Mouse (Mus musculus) frontal cortex, adult 2 months (tissue): ENCODE results near the gene Srpk2. TPM values are rescaled to one million over a fixed set of nuclear protein-coding genes. Genes with fewer than 3 reads are reported as not detected.
"Not testable (repeated sequence)": the region's sequence is repeated elsewhere in the genome, so short reads cannot be mapped to it uniquely, and the experiment has no call there.

Source experiments
- DNase-seq, 2 experiments: peaks; one replicate each; pipeline ENCODE4 v3.0.0; 2022; ENCODE audit warnings: low spot score in 1 of 2; ENCODE audit errors: extremely low spot score in 1 of 2
- polyA plus RNA-seq: library from polyadenylated mRNA; depleted of rRNA; stranded (reverse); fragments of >200 nt; gene quantifications from 2 replicates; pipeline ENCODE4 v1.2.3, GENCODE M21; 2012

The Srpk2 gene
- polyA plus RNA-seq, 1 experiment: 90.8 TPM

DNA sequence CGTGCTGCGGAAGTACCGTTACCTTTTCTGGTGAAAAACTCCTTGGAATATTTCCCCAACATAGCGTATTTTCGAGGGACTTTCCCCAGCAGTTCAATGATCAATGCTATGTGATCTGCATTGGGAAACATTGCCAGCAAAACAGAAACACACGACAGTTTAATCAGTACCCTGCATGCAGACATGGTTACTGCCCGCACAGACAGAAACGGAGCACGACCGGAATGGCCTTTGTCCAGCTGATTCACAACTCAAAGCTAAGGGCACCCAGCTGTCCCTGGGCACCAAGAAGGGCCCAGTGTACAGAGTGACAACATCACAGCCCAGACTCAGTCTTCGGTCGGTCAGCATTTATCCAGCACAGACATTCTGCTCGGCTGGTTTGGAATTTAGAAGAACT is 170.9 kb downstream of the Srpk2 start:
- DNase-seq: no peak

DNA sequence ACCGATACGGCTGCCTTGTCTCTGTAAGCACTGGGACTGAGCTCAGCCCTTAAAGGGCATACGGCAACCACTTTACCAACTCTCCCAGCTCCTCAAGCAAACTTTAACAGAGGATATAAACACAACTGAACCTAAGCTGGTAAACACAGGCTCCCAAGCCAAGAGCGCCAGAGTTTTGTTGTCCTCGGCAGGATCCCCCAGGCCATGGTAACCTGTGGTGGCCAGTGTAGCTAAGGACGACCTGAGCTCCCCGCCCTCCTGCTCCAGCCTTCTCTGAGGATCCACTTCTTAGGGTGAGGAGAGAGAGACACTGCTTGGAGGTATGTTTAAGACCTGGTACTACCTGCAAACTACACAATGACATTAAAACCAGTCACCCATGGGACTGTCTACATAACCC is 171.9 kb downstream of the Srpk2 start:
- no peak for DNase-seq

DNA sequence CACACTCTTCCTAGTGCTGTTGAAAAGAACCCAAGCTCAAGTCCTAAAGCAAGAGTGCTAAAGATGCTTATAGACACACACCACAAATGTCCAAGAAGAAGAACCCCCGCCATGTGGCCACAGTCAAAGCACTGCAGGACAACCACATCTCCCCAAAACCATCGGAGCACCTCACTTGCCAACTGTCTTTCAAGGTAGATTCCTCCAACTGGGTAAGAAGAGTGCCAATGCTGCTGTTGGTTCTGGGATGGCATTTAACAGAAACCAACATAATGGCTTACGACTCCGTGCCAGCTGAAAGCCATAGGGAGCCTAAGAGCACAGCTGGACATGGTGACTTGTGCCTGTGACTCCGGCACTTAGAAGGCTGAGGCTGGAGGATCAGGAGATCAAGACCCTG is 173.0 kb downstream of the Srpk2 start:
- DNase-seq: no peak

DNA sequence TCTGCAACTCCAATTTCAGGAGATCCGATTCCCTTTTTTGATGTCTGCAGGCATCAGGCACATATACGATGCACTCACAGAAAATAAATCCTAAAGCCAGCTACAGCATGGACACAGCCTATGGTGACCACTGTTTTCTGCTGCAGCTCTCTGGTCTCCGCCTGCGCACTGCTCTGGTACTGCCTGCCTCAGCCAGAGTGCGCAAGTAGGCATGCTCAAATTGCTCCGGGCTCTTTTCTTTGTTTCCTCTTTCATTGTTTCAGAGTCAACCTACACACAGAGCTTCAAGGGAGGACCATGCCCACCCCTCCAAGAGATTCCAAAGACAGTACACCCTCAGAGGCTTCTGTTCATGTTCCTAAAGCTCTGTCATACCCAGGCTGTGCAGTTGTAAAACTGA is 175.8 kb downstream of the Srpk2 start:
- no peak for DNase-seq

DNA sequence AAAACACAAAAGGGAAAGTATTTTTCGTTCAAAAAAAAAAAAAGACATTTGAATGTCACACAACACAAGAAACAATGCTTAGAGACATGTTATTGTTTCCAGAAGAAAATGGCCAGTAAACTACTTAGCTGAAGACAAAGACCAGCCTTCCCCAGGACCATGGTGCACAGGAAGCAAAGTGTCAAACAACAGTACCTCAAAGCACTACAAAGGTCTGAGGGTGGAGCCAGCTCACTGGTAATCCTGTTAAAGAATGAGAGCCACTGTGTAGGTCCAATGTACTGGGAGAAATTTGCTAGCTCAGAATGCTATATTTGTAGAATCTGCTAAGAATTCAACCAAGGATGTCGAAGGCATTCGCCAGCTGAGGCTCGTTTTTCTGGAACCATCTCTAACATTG is 177.2 kb downstream of the Srpk2 start:
- DNase-seq: no peak

DNA sequence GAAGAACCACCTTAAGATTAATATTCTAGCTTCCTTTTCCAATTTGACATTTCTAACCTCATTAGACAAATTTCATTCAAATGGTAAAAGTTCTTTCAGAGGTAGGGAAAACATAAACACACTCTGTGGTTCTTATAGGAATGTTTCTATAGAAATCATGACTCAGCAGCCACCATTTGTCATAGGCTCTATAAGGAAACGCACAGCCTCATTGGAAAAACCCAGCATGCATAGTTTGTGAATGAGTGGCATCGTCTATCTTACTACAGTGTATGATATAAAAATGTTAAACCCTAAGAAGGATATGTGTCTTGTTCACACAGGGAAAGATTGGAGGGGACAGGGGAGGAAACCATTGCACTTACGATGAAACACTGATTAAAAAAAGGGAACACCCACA is 178.8 kb downstream of the Srpk2 start:
- DNase-seq: no peak

DNA sequence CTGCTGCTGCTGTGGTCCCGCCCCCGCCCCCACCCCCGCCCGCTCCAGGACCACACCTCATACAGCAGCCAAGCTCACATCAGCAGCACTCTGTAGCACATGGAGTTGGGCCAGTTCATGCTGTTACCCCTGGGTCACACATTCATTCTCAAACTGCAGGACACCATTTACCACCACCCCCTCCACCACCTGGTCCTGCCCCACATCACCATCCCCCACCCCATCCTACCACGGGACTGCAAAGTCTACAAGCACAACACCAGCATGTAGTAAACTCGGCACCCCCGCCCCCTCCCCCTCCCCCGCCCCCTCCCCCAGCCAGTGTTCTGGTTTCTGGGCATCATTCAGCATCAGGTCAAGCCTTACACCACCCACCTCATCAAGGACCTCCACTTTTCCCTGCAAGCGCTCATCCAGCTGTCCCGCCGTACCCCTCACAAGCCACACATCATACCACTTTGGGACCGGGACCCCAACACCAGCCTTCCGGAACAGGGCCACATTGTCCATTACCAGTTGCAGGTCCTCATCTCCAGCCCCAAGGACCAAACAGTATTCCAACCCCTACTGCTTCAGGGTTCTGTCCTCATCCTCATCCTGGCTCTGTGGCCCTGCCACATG is 182.0 kb downstream of the Srpk2 start:
- no peak for DNase-seq

DNA sequence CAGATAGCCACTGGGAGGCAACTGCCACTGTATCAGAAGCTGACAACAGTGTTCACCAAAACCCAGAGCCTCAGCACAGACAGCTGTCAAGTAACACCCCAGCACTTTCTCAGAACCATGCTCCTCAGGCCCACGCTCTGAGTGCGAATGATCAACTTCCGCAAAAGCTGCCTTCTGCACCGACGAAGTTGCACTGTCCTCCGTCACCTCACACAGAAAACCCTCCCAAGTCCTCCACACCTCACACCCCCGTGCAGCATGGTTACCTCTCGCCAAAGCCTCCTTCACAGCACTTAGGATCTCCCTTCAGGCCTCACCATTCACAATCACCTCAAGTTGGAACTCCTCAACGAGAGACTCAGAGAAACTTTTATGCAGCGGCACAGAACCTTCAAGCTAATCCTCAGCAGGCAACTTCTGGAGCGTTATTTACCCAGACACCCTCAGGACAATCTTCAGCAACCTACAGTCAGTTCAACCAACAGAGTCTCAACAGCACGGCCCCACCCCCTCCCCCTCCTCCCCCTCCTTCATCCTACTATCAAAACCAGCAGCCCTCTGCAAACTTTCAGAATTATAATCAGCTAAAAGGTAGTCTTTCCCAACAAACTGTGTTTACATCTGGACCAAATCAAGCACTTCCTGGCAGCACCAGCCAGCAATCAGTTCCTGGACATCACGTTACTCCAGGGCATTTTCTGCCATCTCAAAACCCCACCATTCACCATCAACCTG is 182.7 kb downstream of the Srpk2 start:
- DNase-seq: peak; percentile 49 to 70

DNA sequence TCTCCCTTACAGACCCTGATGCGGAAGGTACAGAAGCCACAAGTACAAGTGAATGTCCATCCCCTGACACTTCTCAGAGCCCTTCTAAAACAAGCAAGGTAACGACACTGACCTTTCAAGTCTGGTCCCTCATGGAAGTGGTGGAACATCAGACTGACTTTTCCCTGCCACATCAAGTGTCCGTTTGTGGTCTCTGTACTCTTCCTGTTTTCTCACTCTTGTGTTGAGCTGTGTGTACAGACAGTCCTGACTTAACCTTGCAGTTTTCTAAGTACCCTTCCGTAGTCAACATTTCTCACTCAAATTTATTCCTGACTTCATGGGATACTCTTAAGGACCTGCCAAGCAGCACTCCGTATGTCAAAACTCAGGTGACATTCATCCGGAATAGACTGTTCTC is 183.7 kb downstream of the Srpk2 start:
- DNase-seq: no peak

DNA sequence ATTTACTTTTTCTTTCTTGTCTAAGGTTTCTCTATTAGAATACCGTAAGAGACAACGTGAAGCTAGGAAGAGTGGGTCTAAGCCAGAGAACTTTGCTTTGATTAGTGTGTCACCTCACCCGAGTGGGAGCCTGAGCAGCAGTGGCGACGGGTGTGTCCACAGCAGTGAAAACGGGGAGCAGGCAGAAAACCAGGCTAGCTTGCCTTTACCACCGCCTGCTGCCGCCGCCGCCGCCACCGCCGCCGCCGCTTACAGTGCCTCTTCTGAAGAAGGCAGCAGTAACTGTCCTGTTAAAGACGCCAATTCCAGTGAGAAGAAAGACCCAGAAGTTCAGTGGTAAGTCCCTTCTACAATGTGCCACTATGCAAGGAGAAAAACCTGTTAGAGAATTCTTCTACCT is 185.2 kb downstream of the Srpk2 start:
- no peak for DNase-seq

DNA sequence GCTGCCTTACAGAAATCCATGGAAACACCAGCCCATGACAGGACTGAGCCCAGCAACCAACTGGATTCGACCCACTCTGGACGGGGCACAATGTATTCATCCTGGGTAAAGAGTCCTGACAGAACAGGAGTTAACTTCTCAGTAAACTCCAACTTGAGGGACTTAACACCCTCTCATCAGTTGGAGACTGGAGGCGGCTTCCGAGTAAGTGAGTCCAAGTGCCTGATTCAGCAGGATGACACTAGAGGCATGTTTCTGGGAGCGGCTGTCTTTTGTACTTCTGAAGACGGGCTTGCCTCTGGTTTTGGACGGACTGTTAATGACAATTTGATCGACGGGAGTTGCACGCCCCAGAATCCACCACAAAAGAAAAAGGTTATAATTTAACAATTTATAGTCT is 186.5 kb downstream of the Srpk2 start:
- DNase-seq: peak in 1 of 2 experiments; percentile 40

DNA sequence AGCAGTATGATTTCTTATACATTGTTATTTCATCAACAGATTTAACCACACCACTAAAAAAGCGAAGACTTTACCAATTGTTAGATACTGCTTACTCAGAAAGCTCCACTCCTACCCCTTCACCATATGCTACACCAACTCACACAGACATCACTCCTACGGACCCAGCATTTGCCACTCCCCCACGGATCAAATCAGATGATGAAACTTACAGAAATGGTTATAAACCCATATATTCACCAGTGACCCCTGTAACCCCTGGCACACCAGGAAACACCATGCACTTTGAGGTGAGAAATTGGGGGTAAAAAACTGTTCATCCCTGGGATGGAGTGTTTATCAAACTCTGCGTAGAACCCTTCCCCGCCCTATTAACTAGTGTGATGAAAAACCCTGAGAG is 187.5 kb downstream of the Srpk2 start:
- no peak for DNase-seq

DNA sequence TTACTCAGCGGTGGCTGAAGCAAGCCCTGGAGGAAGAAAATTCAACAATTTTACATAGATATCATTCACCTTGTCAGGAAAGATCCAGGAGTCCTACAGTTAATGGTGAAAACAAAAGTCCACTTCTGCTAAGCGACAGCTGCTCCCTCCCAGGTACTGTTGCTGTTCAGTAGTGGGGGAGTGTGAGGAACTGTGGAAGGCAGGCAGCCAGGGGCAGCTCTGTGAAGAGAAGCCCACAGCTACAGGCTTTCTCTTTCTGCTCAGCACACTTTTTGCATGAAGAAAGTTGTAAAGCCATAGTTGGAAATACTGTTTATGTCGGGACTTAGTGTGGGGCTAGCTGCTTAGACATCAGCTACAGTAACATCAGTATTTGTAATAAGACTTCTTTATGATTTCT is 188.0 kb downstream of the Srpk2 start:
- DNase-seq: no peak

DNA sequence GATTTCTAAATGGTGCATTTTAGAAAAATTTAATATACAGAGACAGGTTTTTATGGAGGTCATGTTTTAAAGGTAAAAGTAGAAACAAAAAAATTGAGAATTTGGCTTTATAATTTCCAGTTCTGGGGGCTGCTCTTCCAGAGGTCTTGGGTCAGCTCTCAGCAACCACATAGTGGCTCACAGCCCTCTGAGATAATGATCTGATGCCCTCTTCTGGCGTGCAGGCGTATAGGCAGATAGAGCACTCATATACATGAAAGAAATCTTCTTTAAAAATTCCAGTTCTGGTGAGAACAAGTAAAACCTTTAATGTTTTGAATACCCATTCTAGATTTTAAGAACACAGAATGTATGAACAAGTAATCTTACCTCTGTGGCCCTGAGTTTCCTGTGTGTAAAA is 193.6 kb downstream of the Srpk2 start:
- no peak for DNase-seq

DNA sequence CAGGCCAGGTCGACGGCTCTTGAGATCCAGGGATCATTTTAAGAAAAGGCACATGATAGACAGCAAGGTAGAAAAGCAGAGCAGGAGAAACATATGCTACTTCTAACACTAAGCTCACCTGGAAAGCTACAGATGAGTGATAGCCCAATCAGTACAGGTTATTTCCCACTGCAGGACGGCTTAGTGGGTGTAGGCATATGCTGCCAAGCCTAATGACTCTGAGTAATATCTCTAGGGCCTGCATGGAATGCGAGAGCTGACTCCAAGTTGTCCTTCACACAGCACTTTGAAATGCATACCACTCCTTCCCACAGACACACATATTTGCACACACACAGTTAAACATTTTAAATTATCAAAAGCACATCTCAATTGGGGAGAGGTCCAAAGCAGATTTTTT is 195.2 kb downstream of the Srpk2 start:
- DNase-seq: no peak

DNA sequence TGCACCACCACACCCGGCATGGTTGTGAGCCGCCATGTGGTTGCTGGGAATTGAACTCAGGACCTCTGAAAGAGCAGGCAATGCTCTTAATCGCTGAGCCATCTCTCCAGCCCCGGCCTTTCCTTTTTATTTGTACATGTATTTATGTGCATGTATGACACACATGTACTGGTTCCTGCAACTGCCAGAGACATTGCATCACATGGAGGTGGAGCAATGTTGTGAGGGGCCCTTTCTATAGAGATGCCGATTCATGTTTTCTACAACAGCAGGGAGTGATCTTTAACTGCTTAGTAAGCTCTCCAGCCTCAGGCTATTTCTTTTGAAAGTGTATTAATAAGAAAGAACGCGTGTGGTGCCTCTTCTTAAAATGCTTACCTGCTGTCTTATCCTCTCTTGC is 200.6 kb downstream of the Srpk2 start:
- no peak for DNase-seq

DNA sequence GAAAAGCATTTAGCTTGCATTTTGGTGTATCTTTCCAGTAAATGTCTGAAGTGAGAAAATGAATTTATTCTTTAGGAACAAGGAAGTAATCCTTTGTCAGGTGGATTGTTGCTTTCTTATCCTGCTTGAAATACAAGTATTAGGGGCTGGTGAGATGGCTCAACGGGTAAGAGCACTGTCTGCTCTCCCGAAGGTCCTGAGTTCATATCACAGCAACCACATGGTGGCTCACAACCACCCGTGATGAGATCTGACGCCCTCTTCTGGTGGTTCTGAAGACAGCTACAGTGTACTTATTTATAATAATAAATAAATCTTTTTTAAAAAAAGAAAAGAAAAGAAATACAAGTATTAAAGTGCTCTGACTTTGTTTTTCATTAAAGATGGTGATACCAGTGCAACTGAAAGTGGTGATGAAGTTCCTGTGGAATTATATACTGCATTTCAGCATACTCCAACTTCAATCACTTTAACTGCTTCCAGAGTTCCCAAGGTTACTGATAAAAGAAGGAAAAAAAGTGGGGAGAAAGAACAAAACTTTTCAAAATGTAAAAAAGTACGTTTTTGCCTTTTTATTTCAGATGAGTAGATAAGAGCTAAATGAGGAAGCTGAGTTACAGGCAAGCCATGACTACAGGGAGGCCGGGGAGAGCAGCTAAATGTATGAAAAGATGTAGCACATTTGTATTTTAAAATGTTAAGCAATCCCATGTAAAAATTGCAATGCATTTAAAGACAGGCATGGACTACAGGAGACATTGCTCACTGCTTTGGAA is 211.1 kb downstream of the Srpk2 start:
- no peak for DNase-seq

DNA sequence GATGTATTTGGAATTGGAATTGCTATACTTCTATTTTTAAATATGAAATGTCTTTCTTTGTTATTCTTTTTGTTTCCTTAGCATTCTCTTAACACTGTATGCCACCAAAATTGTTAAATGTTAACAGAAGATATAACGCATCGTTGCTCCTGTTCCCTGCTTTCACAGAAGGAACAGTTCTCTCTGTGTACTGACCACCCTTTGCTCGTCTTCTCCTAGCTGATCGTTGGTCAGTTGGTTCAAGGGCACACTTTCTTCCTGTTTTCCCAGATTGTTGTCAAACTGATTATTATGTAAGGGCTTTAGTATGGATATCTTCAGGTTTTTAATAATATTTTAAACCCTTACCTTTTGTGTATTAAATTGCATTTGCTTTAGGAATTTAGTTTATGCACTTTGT is 217.9 kb downstream of the Srpk2 start:
- DNase-seq: no peak

DNA sequence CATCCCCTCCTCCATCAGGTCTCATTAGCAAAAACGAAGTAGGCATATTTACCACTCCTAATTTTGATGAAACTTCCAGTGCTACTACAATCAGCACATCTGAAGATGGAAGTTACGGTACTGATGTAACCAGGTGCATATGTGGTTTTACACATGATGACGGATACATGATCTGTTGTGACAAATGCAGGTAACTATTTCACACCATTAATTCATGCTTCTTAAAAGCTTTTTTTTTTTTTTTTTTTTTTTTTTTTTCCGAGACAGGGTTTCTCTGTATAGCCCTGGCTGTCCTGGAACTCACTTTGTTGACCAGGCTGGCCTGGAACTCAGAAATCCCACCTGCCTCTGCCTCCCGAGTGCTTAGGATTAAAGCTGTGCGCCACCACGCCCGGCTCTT is 219.7 kb downstream of the Srpk2 start:
- DNase-seq: no peak

DNA sequence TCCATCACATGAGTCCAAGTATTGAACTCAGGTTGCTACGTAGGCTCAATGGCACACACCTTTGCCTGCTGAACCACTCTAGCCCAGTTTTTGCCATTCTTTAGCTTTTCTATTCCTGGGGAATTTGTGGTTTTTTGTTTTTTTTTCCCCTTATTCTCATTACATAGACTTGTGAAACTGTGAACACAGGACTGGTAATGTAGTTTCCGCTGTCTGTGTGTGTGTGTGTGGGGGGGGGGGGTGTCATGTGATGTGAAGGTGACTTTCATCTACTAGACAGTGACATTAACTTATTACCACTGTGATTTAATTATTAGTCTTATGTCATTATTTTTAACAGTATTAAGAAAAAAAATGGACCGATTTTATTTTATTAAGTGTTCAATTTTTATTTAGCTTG is 220.2 kb downstream of the Srpk2 start:
- no peak for DNase-seq

DNA sequence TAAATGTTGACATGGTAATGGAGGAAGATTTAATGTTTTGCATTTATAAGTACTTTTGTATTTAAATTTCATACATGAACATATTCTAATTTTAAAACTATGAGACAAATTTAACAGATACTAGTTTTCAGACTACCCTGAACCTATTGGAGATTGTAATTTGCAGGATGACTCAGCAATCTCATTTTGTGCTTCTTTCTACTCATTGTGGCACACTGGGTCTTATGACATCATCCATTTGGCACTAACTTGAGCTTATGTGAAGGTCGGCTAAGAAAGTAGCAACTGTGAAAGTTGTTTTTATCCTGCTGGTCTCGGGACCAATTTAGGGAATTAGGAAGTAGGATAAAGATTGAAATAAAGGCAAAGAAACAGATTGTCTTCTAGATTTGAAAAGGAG is 222.7 kb downstream of the Srpk2 start:
- DNase-seq: peak in 1 of 2 experiments; percentile 36

DNA sequence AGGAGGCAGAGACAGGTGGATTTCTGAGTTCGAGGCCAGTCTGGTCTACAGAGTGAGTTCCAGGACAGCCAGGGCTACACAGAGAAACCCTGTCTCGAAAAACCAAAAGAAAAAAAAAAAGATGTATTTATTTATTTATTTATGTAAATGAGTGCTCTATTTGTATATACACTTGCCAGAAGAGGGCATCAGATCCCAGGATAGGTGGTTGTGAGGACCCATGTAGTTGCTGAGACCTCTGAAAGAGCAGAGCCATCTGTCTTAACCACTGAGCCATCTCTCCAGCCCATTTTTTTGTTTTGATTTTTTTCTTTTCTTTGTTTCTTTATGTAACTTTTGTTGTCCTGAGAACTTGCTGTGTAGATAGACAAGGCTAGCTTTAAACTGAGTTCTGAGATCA is 230.9 kb downstream of the Srpk2 start:
- DNase-seq: not testable (repeated sequence)
